Mouse (Mus musculus) E14TG2a.4 (cell line): ENCODE data around the gene Arid3a.

ENCODE experiments used
- CTCF ChIP-seq: conservative IDR thresholded peaks from 2 replicates; pipeline ENCODE4 v1.5.1; 2014; ENCODE audit warnings: low read length
- NANOG ChIP-seq: IDR thresholded peaks from 2 replicates; pipeline ENCODE4 v1.6.1; 2014; ENCODE audit warnings: borderline replicate concordance, low read length, mixed read lengths
- POU5F1 ChIP-seq: IDR thresholded peaks from 2 replicates; pipeline ENCODE4 v1.6.1; 2014; ENCODE audit warnings: low read length, borderline replicate concordance

DNA sequence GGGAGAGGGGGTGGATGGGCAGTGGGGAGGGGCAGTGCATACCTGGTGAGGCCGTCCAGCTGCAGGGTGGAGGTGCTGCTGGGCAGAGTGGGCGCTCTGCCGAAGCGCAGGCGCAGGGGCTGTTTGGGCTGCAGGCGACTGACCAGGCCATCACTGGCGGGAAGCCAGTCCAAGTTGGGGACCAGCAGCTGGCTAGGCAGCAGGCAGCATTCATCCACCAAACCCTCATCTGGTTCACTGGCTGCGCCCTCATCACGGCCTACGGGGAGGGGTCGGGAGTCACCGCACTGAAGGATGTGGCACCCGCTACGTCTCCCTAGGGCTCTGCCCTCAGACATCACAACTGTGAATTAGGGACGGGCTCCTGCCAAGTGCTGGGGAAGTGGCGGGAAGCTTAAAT, 30.5 kb upstream of the Arid3a start:
- TF ChIP-seq CTCF (no peak), NANOG (no peak), POU5F1 (no peak)
